Mouse (Mus musculus): Measurements from ENCODE around the gene Mrps34. TPM values are rescaled to one million over a fixed set of nuclear protein-coding genes. Genes with fewer than 3 reads are reported as not detected.
A peak's percentile ranks its signal among the peaks of the same experiment; 100 is the strongest.

Gene Mrps34
- polyA plus RNA-seq, 1 experiment from 2014 or later = 76.9 TPM

GRCm38 (mm10) chr17:24874989-24875388, 19.9 kb upstream of the Mrps34 start:
- Histone ChIP-seq H3K4me3 (ENCODE audit: low read depth, low read length) (no peak overlapping the region), H3K9ac (ENCODE audit: low read length) (no peak overlapping the region), H3K36me3 (ENCODE audit: control insufficient read depth, insufficient read depth, low read length) (no peaks in the 10 kb centered on the region), H3K27ac (ENCODE audit: low read depth, low read length) (no peak overlapping the region), H3K4me2 (ENCODE audit: low read depth, low read length, severe bottlenecking) (no peak overlapping the region), H3K27me3 (ENCODE audit: control insufficient read depth, insufficient read depth, low read length) (no peaks in the 10 kb centered on the region), H3K9me3 (ENCODE audit: control insufficient read depth, low read length) (no peaks in the 10 kb centered on the region), H3K4me1 (replicated peaks; ENCODE audit: control insufficient read depth, insufficient read depth, low read length) (no peaks in the 10 kb centered on the region)
- WGBS = 82% methylated on average over 8 of the region's 8 CpGs
- DNase-seq (ENCODE audit: low spot score) (no peak), ATAC-seq (replicated peaks; ENCODE audit: low FRiP score) (no peak)

- no peaks in the 10 kb centered on the region for H3K36me3 ChIP-seq (ENCODE audit: control insufficient read depth, insufficient read depth, low read length)
- no peaks in the 10 kb centered on the region for H3K27me3 ChIP-seq (ENCODE audit: control insufficient read depth, insufficient read depth, low read length)
- H3K4me1 ChIP-seq (replicated peaks; ENCODE audit: control insufficient read depth, insufficient read depth, low read length) = no peaks in the 10 kb centered on the region
- H3K4me2 ChIP-seq (ENCODE audit: low read depth, low read length, severe bottlenecking) = no peak overlapping the region
- no peak overlapping the region for H3K27ac ChIP-seq (ENCODE audit: low read depth, low read length)
- 69% methylated on average over 10 of the region's 10 CpGs for WGBS
- DNase-seq (ENCODE audit: low spot score) = no peak
- no peak overlapping the region for H3K9ac ChIP-seq (ENCODE audit: low read length)
- no peaks in the 10 kb centered on the region for H3K9me3 ChIP-seq (ENCODE audit: control insufficient read depth, low read length)
- no peak overlapping the region for H3K4me3 ChIP-seq (ENCODE audit: low read depth, low read length)
- no peak for ATAC-seq (replicated peaks; ENCODE audit: low FRiP score)
These were observed 17.4 kb upstream of the Mrps34 start for GRCm38 (mm10) chr17:24877336-24878116.

GRCm38 (mm10) chr17:24878117-24878397, 16.9 kb upstream of the Mrps34 start:
- Histone ChIP-seq H3K36me3 (ENCODE audit: control insufficient read depth, insufficient read depth, low read length) (no peaks in the 10 kb centered on the region), H3K9me3 (ENCODE audit: control insufficient read depth, low read length) (no peaks in the 10 kb centered on the region), H3K27ac (ENCODE audit: low read depth, low read length) (no peak overlapping the region), H3K4me2 (ENCODE audit: low read depth, low read length, severe bottlenecking) (no peak overlapping the region), H3K9ac (ENCODE audit: low read length) (no peak overlapping the region), H3K27me3 (ENCODE audit: control insufficient read depth, insufficient read depth, low read length) (no peaks in the 10 kb centered on the region), H3K4me3 (ENCODE audit: low read depth, low read length) (no peak overlapping the region), H3K4me1 (replicated peaks; ENCODE audit: control insufficient read depth, insufficient read depth, low read length) (no peaks in the 10 kb centered on the region)
- 40% methylated on average over 5 of the region's 5 CpGs for WGBS
- no peak for DNase-seq (ENCODE audit: low spot score)
- ATAC-seq (replicated peaks; ENCODE audit: low FRiP score) = no peak

GRCm38 (mm10) chr17:24878531-24878930, 16.4 kb upstream of the Mrps34 start:
- no peaks in the 10 kb centered on the region for H3K36me3 ChIP-seq (ENCODE audit: control insufficient read depth, insufficient read depth, low read length)
- ATAC-seq (replicated peaks; ENCODE audit: low FRiP score) (no peak), DNase-seq (ENCODE audit: low spot score) (no peak)
- no peaks in the 10 kb centered on the region for H3K4me1 ChIP-seq (replicated peaks; ENCODE audit: control insufficient read depth, insufficient read depth, low read length)
- H3K9me3 ChIP-seq (ENCODE audit: control insufficient read depth, low read length) = no peaks in the 10 kb centered on the region
- no peak overlapping the region for H3K27ac ChIP-seq (ENCODE audit: low read depth, low read length)
- no peak overlapping the region for H3K4me2 ChIP-seq (ENCODE audit: low read depth, low read length, severe bottlenecking)
- no peak overlapping the region for H3K4me3 ChIP-seq (ENCODE audit: low read depth, low read length)
- 78% methylated on average over 8 of the region's 8 CpGs for WGBS
- no peak overlapping the region for H3K9ac ChIP-seq (ENCODE audit: low read length)
- no peaks in the 10 kb centered on the region for H3K27me3 ChIP-seq (ENCODE audit: control insufficient read depth, insufficient read depth, low read length)

GRCm38 (mm10) chr17:24881738-24882440, 13.0 kb upstream of the Mrps34 start:
- no peak for ATAC-seq (replicated peaks; ENCODE audit: low FRiP score)
- no peak for DNase-seq (ENCODE audit: low spot score)
- Histone ChIP-seq H3K27me3 (ENCODE audit: control insufficient read depth, insufficient read depth, low read length) (no peaks in the 10 kb centered on the region), H3K4me1 (replicated peaks; ENCODE audit: control insufficient read depth, insufficient read depth, low read length) (peaks cover 8% of the 10 kb centered on the region; the same call in 1 of the 2 replicates), H3K4me2 (ENCODE audit: low read depth, low read length, severe bottlenecking) (no peak overlapping the region), H3K9me3 (ENCODE audit: control insufficient read depth, low read length) (no peaks in the 10 kb centered on the region), H3K27ac (ENCODE audit: low read depth, low read length) (no peak overlapping the region), H3K4me3 (ENCODE audit: low read depth, low read length) (no peak overlapping the region), H3K36me3 (ENCODE audit: control insufficient read depth, insufficient read depth, low read length) (no peaks in the 10 kb centered on the region), H3K9ac (ENCODE audit: low read length) (no peak overlapping the region)
- WGBS = 64% methylated on average over 7 of the region's 7 CpGs

GRCm38 (mm10) chr17:24884391-24884790, 10.5 kb upstream of the Mrps34 start:
- DNase-seq (ENCODE audit: low spot score) = no peak
- no peak overlapping the region for H3K27ac ChIP-seq (ENCODE audit: low read depth, low read length)
- WGBS = 86% methylated on average over 6 of the region's 6 CpGs
- H3K4me3 ChIP-seq (ENCODE audit: low read depth, low read length) = no peak overlapping the region
- no peaks in the 10 kb centered on the region for H3K27me3 ChIP-seq (ENCODE audit: control insufficient read depth, insufficient read depth, low read length)
- no peaks in the 10 kb centered on the region for H3K9me3 ChIP-seq (ENCODE audit: control insufficient read depth, low read length)
- no peak overlapping the region for H3K9ac ChIP-seq (ENCODE audit: low read length)
- no peak for ATAC-seq (replicated peaks; ENCODE audit: low FRiP score)
- H3K4me2 ChIP-seq (ENCODE audit: low read depth, low read length, severe bottlenecking) = no peak overlapping the region
- peaks cover 11% of the 10 kb centered on the region; the same call in 1 of the 2 replicates for H3K4me1 ChIP-seq (replicated peaks; ENCODE audit: control insufficient read depth, insufficient read depth, low read length)
- H3K36me3 ChIP-seq (ENCODE audit: control insufficient read depth, insufficient read depth, low read length) = no peaks in the 10 kb centered on the region

- Histone ChIP-seq H3K9ac (ENCODE audit: low read length) (peak overlapping the region; percentile 53), H3K27ac (ENCODE audit: low read depth, low read length) (no peak overlapping the region), H3K4me1 (replicated peaks; ENCODE audit: control insufficient read depth, insufficient read depth, low read length) (peaks cover 11% of the 10 kb centered on the region; the same call in 1 of the 2 replicates), H3K4me3 (ENCODE audit: low read depth, low read length) (peak overlapping the region; percentile 87), H3K36me3 (ENCODE audit: control insufficient read depth, insufficient read depth, low read length) (peaks cover 1% of the 10 kb centered on the region; the same call in 1 of the 2 replicates), H3K27me3 (ENCODE audit: control insufficient read depth, insufficient read depth, low read length) (no peaks in the 10 kb centered on the region), H3K9me3 (ENCODE audit: control insufficient read depth, low read length) (no peaks in the 10 kb centered on the region), H3K4me2 (ENCODE audit: low read depth, low read length, severe bottlenecking) (peak overlapping the region; percentile 88)
- DNase-seq (ENCODE audit: low spot score) (no peak), ATAC-seq (replicated peaks; ENCODE audit: low FRiP score) (no peak)
- 26% methylated on average over 22 of the region's 22 CpGs for WGBS
These were observed 9.4 kb upstream of the Mrps34 start for GRCm38 (mm10) chr17:24885356-24886133.

- H3K36me3 ChIP-seq (ENCODE audit: control insufficient read depth, insufficient read depth, low read length) = peaks cover 8% of the 10 kb centered on the region; the same call in 1 of the 2 replicates
- no peak within 1 kb of the TSS for H3K27ac ChIP-seq (ENCODE audit: low read depth, low read length)
- peak; percentile 97 for ATAC-seq (replicated peaks; ENCODE audit: low FRiP score)
- WGBS = under 1% methylated on average over 66 of the region's 69 CpGs
- peak within 1 kb of the TSS; percentile 78 for H3K9ac ChIP-seq (ENCODE audit: low read length)
- DNase-seq (ENCODE audit: low spot score) = peak; percentile 98
- peak within 1 kb of the TSS; percentile 96 for H3K4me2 ChIP-seq (ENCODE audit: low read depth, low read length, severe bottlenecking)
- no peaks in the 10 kb centered on the region for H3K9me3 ChIP-seq (ENCODE audit: control insufficient read depth, low read length)
- peak within 1 kb of the TSS; percentile 87 for H3K4me3 ChIP-seq (ENCODE audit: low read depth, low read length)
- peaks cover 11% of the 10 kb centered on the region; the same call in 1 of the 2 replicates for H3K4me1 ChIP-seq (replicated peaks; ENCODE audit: control insufficient read depth, insufficient read depth, low read length)
- no peaks in the 10 kb centered on the region for H3K27me3 ChIP-seq (ENCODE audit: control insufficient read depth, insufficient read depth, low read length)
These were observed 8.6 kb upstream of the Mrps34 start, which contains the start of the genes Nubp2 and Spsb3 for GRCm38 (mm10) chr17:24886134-24886931. TSS of gene Nubp2 (minus strand) at chr17:24886349. TSS of gene Spsb3 (plus strand) at chr17:24886643.

Measured in forebrain, embryonic 11.5 days (tissue).